23 mouse cellular contexts compared by ENCODE assay signal in the genomic region with DNA sequence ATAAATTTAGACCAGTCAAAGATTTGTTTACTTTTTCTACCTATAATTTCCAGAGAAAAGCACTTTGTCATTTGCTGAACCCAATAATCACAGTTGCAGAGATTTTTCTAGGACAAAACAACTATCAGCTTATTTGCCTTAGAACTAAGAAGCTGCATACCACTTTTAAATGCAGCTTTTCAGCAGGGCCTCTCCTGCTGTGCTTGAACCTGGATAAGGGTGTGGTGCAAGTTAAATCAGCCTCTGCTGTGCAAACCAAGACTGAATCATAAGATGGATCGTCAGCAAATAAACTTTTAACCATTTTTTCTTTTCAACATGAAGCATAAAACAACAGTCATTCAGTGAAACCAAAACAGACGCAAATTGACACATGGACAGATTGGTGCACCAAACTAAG.
"Had no signal": no experiment of that assay in that cellular context is flagged by ENCODE, and none has a peak within 500 bp of the region (broad histone marks: within the 10 kb centered on the region; RNA-seq: fewer than 3 reads in every experiment).

No protein-coding gene starts in this region.

- DNase-seq: gastrocnemius, adult 2 months; gastrocnemius, postnatal 10 days; gastrocnemius, postnatal 25 days; heart, adult 18-20 months; heart, postnatal 10 days; heart, postnatal 36 days; kidney, adult 11 months; kidney, adult 2 months; kidney, adult 9 months; kidney, postnatal 14 days; kidney, postnatal 36 days; liver; liver, embryonic 13.5 days had no signal

- H3K27ac ChIP-seq: gastrocnemius, adult 2 months; heart, embryonic 10.5 days; hindbrain, embryonic 13.5 days; hindbrain, embryonic 15.5 days; hindbrain, postnatal 0 days; kidney, embryonic 15.5 days; kidney, postnatal 0 days; left cerebral cortex, adult 2 months; limb, embryonic 10.5 days; limb, embryonic 12.5 days; liver, embryonic 13.5 days had no signal

- H3K36me3 ChIP-seq: heart, embryonic 10.5 days; heart, embryonic 12.5 days; hindbrain, embryonic 13.5 days; hindbrain, embryonic 15.5 days; kidney, embryonic 15.5 days; limb, embryonic 10.5 days; limb, embryonic 12.5 days; liver, embryonic 13.5 days had no signal

- H3K9ac ChIP-seq: heart, embryonic 12.5 days; hindbrain, embryonic 13.5 days; hindbrain, embryonic 15.5 days; kidney, embryonic 15.5 days; limb, embryonic 12.5 days; liver, embryonic 13.5 days had no signal

- H3K4me3 ChIP-seq: gastrocnemius, adult 2 months; heart, embryonic 10.5 days; heart, embryonic 12.5 days; hindbrain, embryonic 13.5 days; hindbrain, embryonic 15.5 days; kidney, embryonic 15.5 days; left cerebral cortex, adult 2 months; limb, embryonic 10.5 days; limb, embryonic 12.5 days; liver, embryonic 13.5 days had no signal

- H3K27me3 ChIP-seq: heart, embryonic 12.5 days; hindbrain, embryonic 13.5 days; hindbrain, embryonic 15.5 days; kidney, embryonic 15.5 days; limb, embryonic 12.5 days; liver, embryonic 13.5 days had no signal

- H3K4me1 ChIP-seq: heart, embryonic 10.5 days; heart, embryonic 12.5 days; hindbrain, embryonic 13.5 days; hindbrain, embryonic 15.5 days; kidney, embryonic 15.5 days; limb, embryonic 10.5 days; limb, embryonic 12.5 days; liver, embryonic 13.5 days had no signal

- H3K9me3 ChIP-seq: heart, embryonic 10.5 days; hindbrain, embryonic 13.5 days; hindbrain, embryonic 15.5 days; kidney, embryonic 15.5 days; limb, embryonic 10.5 days; limb, embryonic 12.5 days; liver, embryonic 13.5 days had no signal
